In genomic region chr8:123789461-123789860, GRCm38 (mm10) we compare ENCODE assay signal across 16 mouse cellular contexts. TPM values are rescaled to one million over a fixed set of nuclear protein-coding genes. Genes with fewer than 3 reads are reported as not detected.
DNase-seq lines count a peak whose midpoint lies in the region; ATAC-seq and TF ChIP-seq lines count a peak whose summit lies in the region.
"Had no signal": no experiment of that assay in that cellular context is flagged by ENCODE, and none has a peak within 500 bp of the region (broad histone marks: within the 10 kb centered on the region; RNA-seq: fewer than 3 reads in every experiment).

No protein-coding gene starts in this region.

- no peaks in the 10 kb centered on the region for H3K36me3 ChIP-seq in stomach, postnatal 0 days (ENCODE audit: control insufficient read depth, insufficient read depth, low read length)
- H3K36me3 ChIP-seq in heart, embryonic 10.5 days = no peaks in the 10 kb centered on the region
- H3K36me3 ChIP-seq: embryonic facial prominence, embryonic 12.5 days; G1E; limb, embryonic 13.5 days; midbrain, embryonic 10.5 days; midbrain, embryonic 15.5 days had no signal

- no peak for TF ChIP-seq EP300 in stomach, postnatal 0 days (optimal IDR thresholded peaks at IDR 0.05)

- TF ChIP-seq CTCF in layer of hippocampus, adult 2 months (conservative IDR thresholded peaks at IDR 0.05) = no peak
- TF ChIP-seq CTCF in cerebellum, adult 2 months (IDR thresholded peaks at IDR 0.05; ENCODE audit: borderline replicate concordance, insufficient read depth, low read depth, low read length) = no peak
- no peak for TF ChIP-seq CTCF in stomach, postnatal 0 days (IDR thresholded peaks at IDR 0.05; ENCODE audit: low read depth)

- H3K27me3 ChIP-seq in cerebellum, adult 2 months (ENCODE audit: control insufficient read depth, insufficient read depth, low read length) = no peaks in the 10 kb centered on the region
- H3K27me3 ChIP-seq in stomach, postnatal 0 days (ENCODE audit: control insufficient read depth, insufficient read depth, low read length) = no peaks in the 10 kb centered on the region
- peaks cover 23% of the 10 kb centered on the region for H3K27me3 ChIP-seq in heart, embryonic 10.5 days (ENCODE audit: insufficient read depth, poor library complexity, severe bottlenecking)
- H3K27me3 ChIP-seq: embryonic facial prominence, embryonic 12.5 days had no signal

- no peak overlapping the region for H3K9ac ChIP-seq in stomach, postnatal 0 days (ENCODE audit: low read length)
- H3K9ac ChIP-seq: embryonic facial prominence, embryonic 12.5 days; limb, embryonic 13.5 days; midbrain, embryonic 15.5 days had no signal

- WGBS in cerebellum, adult 2 months = 27% methylated on average over 9 of the region's 9 CpGs
- WGBS in stomach, postnatal 0 days = 78% methylated on average over 9 of the region's 9 CpGs
- WGBS in heart, embryonic 10.5 days = 65% methylated on average over 9 of the region's 9 CpGs

- H3K4me3 ChIP-seq in layer of hippocampus, adult 2 months = no peak overlapping the region
- peak overlapping the region; percentile 39 for H3K4me3 ChIP-seq in cerebellum, adult 2 months (replicated peaks; ENCODE audit: insufficient read depth, low read depth, low read length)
- H3K4me3 ChIP-seq in stomach, postnatal 0 days (ENCODE audit: low read depth, low read length) = no peak overlapping the region
- no peak overlapping the region for H3K4me3 ChIP-seq in heart, embryonic 10.5 days
- H3K4me3 ChIP-seq: embryonic facial prominence, embryonic 12.5 days; limb, embryonic 13.5 days; midbrain, embryonic 10.5 days; midbrain, embryonic 15.5 days had no signal

- no peak for ATAC-seq in cerebellum, adult (ENCODE audit: insufficient number of reproducible peaks, low FRiP score, low TSS enrichment)
- ATAC-seq in stomach, postnatal 0 days (ENCODE audit: low FRiP score, low TSS enrichment) = peak; percentile 7; the same call in 1 of the 2 replicates
- ATAC-seq: intestine, embryonic 16.5 days; midbrain, embryonic 15.5 days had no signal

- no peak overlapping the region for H3K4me2 ChIP-seq in stomach, postnatal 0 days (replicated peaks; ENCODE audit: low read depth)
- H3K4me2 ChIP-seq: embryonic facial prominence, embryonic 12.5 days; heart, embryonic 11.5 days; limb, embryonic 13.5 days; liver, embryonic 11.5 days; midbrain, embryonic 15.5 days had no signal

- peaks cover 38% of the 10 kb centered on the region for H3K4me1 ChIP-seq in cerebellum, adult 2 months (ENCODE audit: control insufficient read depth, insufficient read depth, low read length)
- no peaks in the 10 kb centered on the region for H3K4me1 ChIP-seq in stomach, postnatal 0 days (replicated peaks; ENCODE audit: control insufficient read depth, insufficient read depth)
- H3K4me1 ChIP-seq in heart, embryonic 10.5 days = peaks cover 20% of the 10 kb centered on the region; the same call in 1 of the 2 replicates
- H3K4me1 ChIP-seq: midbrain, embryonic 15.5 days had no signal

- peak; percentile 62 for DNase-seq in cerebellum, adult 11-12 months
- no peak for DNase-seq in layer of hippocampus, adult 2 months (ENCODE audit: low spot score in 2 of 2)
- DNase-seq in layer of hippocampus, adult 18-20 months (ENCODE audit: low spot score in 2 of 2) = no peak
- DNase-seq in cerebellum, adult 2 months = peak in 1 of 2 experiments; percentile 60
- DNase-seq in stomach, postnatal 0 days (ENCODE audit: low spot score) = no peak
- no peak for DNase-seq in heart, embryonic 10.5 days (ENCODE audit: low spot score)
- DNase-seq: heart, adult 11 months had no signal

- peak overlapping the region; percentile 61; the same call in 1 of the 2 replicates for H3K27ac ChIP-seq in layer of hippocampus, adult 2 months
- peak overlapping the region; percentile 97 for H3K27ac ChIP-seq in cerebellum, adult 2 months (ENCODE audit: insufficient read depth, low read length)
- no peak overlapping the region for H3K27ac ChIP-seq in stomach, postnatal 0 days (replicated peaks)
- H3K27ac ChIP-seq in heart, embryonic 10.5 days = no peak overlapping the region
- H3K27ac ChIP-seq: embryonic facial prominence, embryonic 12.5 days; limb, embryonic 13.5 days; midbrain, embryonic 15.5 days had no signal

- no peaks in the 10 kb centered on the region for H3K9me3 ChIP-seq in stomach, postnatal 0 days (ENCODE audit: control insufficient read depth, low read length)
- no peaks in the 10 kb centered on the region for H3K9me3 ChIP-seq in heart, embryonic 10.5 days
- H3K9me3 ChIP-seq: embryonic facial prominence, embryonic 12.5 days; G1E; limb, embryonic 13.5 days; midbrain, embryonic 10.5 days; midbrain, embryonic 15.5 days had no signal

- TF ChIP-seq POLR2A in cerebellum, adult 2 months (IDR thresholded peaks at IDR 0.05; ENCODE audit: borderline replicate concordance, insufficient read depth, low read length) = no peak

RNA-seq across cellular contexts. Expression of gene Rab4a, which starts 16.3 kb away (rescaled TPM):
- total RNA-seq in layer of hippocampus, adult 2 months (2021) = 10 to 100 TPM; 41.8 to 48.0 TPM
- total RNA-seq in layer of hippocampus, adult 18-20 months (2021) = 10 to 100 TPM; 42.6 to 44.8 TPM
- 102 and 111 TPM in 2 replicates for polyA plus RNA-seq in cerebellum, adult 2 months (2012; rRNA removed)
- 25.8 and 27.0 TPM in 2 replicates for polyA plus RNA-seq in stomach, postnatal 0 days (2015; fragmentation: Nextera tagmentation; extraction: Ambion mirVana)
- 65.9 and 68.9 TPM in 2 replicates for polyA plus RNA-seq in heart, embryonic 10.5 days (2016; fragmentation: Nextera tagmentation; extraction: Ambion mirVana)

Comparison
In these comparisons a context has a peak if more than half of its experiments do, and no peak if none do; other contexts are left out.
1. H3K27ac ChIP-seq: peak in layer of hippocampus, adult 2 months (single experiment) and cerebellum, adult 2 months (single experiment); none in stomach, postnatal 0 days (single experiment) and heart, embryonic 10.5 days (single experiment).